Mouse (Mus musculus) kidney, adult 11 months (tissue): Measurements from ENCODE around the gene Tlk2.
A peak's percentile ranks its signal among the peaks of the same experiment; 100 is the strongest.

ENCODE experiments used
- DNase-seq: peaks from one replicate; pipeline ENCODE4 v3.0.0; 2022

The Tlk2 gene

GRCm38 (mm10) chr11:105164516-105165510, 13.8 kb upstream of the Tlk2 start:
- DNase-seq: no peak

GRCm38 (mm10) chr11:105166780-105167179, 11.8 kb upstream of the Tlk2 start:
- no peak for DNase-seq

- DNase-seq: no peak
Measured at GRCm38 (mm10) chr11:105179523-105179922, 916 bp downstream of the Tlk2 start.

- DNase-seq: peak; percentile 64
Measured at GRCm38 (mm10) chr11:105180471-105181091, 2.0 kb downstream of the Tlk2 start.

- peak; percentile 92 for DNase-seq
Measured at GRCm38 (mm10) chr11:105181126-105181637, 2.6 kb downstream of the Tlk2 start.

GRCm38 (mm10) chr11:105181689-105182460, 3.3 kb downstream of the Tlk2 start:
- peak; percentile 34 for DNase-seq

GRCm38 (mm10) chr11:105182461-105182855, 3.9 kb downstream of the Tlk2 start:
- no peak for DNase-seq

GRCm38 (mm10) chr11:105184678-105185077, 6.1 kb downstream of the Tlk2 start:
- no peak for DNase-seq

- DNase-seq: no peak
Measured at GRCm38 (mm10) chr11:105192186-105192585, 13.6 kb downstream of the Tlk2 start.

- DNase-seq: no peak
Measured at GRCm38 (mm10) chr11:105196893-105197662, 18.5 kb downstream of the Tlk2 start.

- no peak for DNase-seq
Measured at GRCm38 (mm10) chr11:105202403-105202802, 23.8 kb downstream of the Tlk2 start.

- DNase-seq: no peak
Measured at GRCm38 (mm10) chr11:105210007-105210406, 31.4 kb downstream of the Tlk2 start.

GRCm38 (mm10) chr11:105214257-105214656, 35.6 kb downstream of the Tlk2 start:
- DNase-seq: no peak

- DNase-seq: no peak
Measured at GRCm38 (mm10) chr11:105217771-105218170, 39.2 kb downstream of the Tlk2 start.

GRCm38 (mm10) chr11:105234501-105234900, 55.9 kb downstream of the Tlk2 start:
- peak; percentile 46 for DNase-seq

- no peak for DNase-seq
Measured at GRCm38 (mm10) chr11:105240991-105241390, 62.4 kb downstream of the Tlk2 start.

- DNase-seq: no peak
Measured at GRCm38 (mm10) chr11:105246369-105246768, 67.8 kb downstream of the Tlk2 start.

- DNase-seq: no peak
Measured at GRCm38 (mm10) chr11:105246785-105247184, 68.2 kb downstream of the Tlk2 start.

GRCm38 (mm10) chr11:105247321-105247720, 68.7 kb downstream of the Tlk2 start:
- no peak for DNase-seq

- no peak for DNase-seq
Measured at GRCm38 (mm10) chr11:105259733-105260132, 81.1 kb downstream of the Tlk2 start.

GRCm38 (mm10) chr11:105261116-105261515, 82.5 kb downstream of the Tlk2 start:
- DNase-seq: no peak
